Mouse (Mus musculus) brown adipose tissue, adult 24 weeks (tissue): ENCODE measurements around the gene Lao1. TPM values are rescaled to one million over a fixed set of nuclear protein-coding genes. Genes with fewer than 3 reads are reported as not detected.
"Not testable (repeated sequence)": the region's sequence is repeated elsewhere in the genome, so short reads cannot be mapped to it uniquely, and the experiment has no call there.

ENCODE experiments used
- H3K27ac ChIP-seq: fragments of 200-500 bp; replicated peaks from 2 replicates; pipeline ENCODE4 v1.5.1; 2012; ENCODE audit warnings: low read depth, mild to moderate bottlenecking, low read length
- H3K4me1 ChIP-seq: fragments of 200-500 bp; 2 replicates; pipeline ENCODE4 v1.6.1; 2012; ENCODE audit warnings: low read length, mixed read lengths; ENCODE audit not compliant: control insufficient read depth, insufficient read depth, insufficient read length
- H3K4me3 ChIP-seq: fragments of 200-500 bp; 2 replicates; pipeline ENCODE4 v1.5.1; 2012; ENCODE audit warnings: low read depth, mild to moderate bottlenecking, low read length, moderate library complexity; ENCODE audit not compliant: insufficient read depth
- polyA plus RNA-seq: library from polyadenylated mRNA; stranded (reverse); fragments of >200 nt; gene quantifications from 2 replicates; pipeline ENCODE4 v1.2.4, GENCODE M21; 2012; ENCODE audit not compliant: missing spikeins, insufficient read depth, insufficient read length

Lao1 gene
- polyA plus RNA-seq, result not detected in 2 replicates

DNA sequence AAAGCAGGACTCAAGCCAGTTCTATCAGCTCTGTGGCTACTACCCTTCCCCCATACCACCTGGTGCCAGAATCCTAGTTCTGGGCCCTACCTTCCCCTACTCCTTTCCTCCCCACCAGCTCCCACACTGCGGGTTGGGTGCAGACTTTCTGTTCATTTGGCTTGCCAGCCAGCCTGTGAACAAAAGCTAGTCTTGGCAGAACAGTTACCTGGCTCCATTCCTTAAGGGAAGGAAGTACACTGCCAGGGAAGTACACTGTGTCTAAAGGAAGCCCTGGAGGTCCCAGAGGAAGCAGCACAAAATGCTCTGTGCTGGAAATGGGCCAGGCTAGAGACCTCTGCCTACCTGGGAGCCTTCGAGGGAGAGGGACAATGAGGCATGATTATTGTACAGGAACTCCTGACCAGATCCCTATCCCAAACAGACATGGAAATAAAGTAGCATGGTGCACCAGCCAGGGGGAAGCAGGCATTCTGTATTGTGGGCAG lies at the start of gene Lao1:
Gene Lao1 (plus strand): TSS at position 438 of the 488 bp plus-strand sequence.
- peak within 1 kb of the TSS; percentile 60 for H3K27ac ChIP-seq
- no peak within 1 kb of the TSS for H3K4me3 ChIP-seq
- peaks cover 4% of the 10 kb centered on the region for H3K4me1 ChIP-seq

DNA sequence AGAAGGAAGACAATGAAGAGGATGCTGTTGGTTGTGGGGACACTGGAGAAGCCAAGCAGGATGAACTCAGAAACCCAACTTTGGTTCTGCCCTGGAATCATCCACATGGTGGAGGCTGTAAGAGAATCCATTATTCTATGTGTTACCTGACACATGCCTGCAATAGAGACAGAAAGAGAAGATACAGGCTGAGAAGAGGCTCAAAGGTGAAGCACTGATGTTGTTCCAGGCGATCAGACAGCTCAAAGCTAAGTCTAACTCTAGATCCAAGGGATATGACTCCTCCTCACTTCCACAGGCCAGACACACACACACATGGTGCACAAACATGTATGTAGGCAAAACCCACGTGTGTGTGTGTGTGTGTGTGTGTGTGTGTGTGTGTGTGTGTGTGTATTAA lies 44.0 kb upstream of the Lao1 start, which contains the start of gene Olfr1329:
Gene Olfr1329 (minus strand): TSS at position 101 of the 400 bp plus-strand sequence.
- H3K4me3 ChIP-seq, H3K27ac ChIP-seq, H3K4me1 ChIP-seq: not testable (repeated sequence)

DNA sequence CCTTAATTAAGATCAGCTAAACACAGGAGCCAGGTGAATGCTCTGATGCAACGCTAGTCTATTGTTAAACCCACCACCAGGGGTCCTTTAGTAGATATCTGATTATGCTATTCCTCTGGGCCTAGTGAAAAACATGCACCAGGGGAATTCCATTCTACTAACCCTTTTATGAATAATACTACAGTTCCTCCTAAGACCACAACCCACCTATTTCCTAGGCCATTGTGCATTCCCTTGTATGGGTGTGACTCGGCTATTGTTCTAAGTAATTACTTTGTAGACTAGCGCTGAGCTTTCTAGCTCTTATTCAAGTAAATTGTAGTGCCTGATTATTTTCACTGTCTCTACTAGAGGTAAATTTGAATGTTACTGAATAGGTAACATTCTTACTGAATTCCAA lies 30.1 kb upstream of the Lao1 start:
- H3K4me1 ChIP-seq, H3K4me3 ChIP-seq, H3K27ac ChIP-seq: not testable (repeated sequence)

DNA sequence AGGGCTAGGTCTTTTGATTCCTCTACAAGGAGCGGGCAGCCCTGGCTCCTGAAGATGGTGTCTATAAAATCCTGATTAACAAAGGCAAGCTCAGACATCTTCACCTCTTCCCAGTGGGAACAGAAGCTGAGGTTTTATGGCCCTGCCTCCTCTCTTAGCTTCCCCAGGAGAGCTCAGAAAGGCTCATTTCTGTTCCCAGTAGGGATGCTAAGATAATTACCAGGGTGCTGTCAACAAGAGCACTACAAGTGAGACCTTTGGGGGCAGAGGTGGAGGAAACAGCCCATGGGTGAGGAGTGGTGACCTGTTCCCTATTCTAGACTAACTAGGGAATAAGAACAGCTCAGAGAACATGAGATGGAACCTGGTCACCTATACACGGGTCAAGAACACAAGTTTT lies 22.9 kb upstream of the Lao1 start, which contains the start of gene Olfr1328:
Gene Olfr1328 (minus strand): TSS at position 101 of the 400 bp plus-strand sequence.
- H3K4me1 ChIP-seq, result no peaks in the 10 kb centered on the region
- no peak within 1 kb of the TSS for H3K4me3 ChIP-seq
- H3K27ac ChIP-seq, result no peak within 1 kb of the TSS

DNA sequence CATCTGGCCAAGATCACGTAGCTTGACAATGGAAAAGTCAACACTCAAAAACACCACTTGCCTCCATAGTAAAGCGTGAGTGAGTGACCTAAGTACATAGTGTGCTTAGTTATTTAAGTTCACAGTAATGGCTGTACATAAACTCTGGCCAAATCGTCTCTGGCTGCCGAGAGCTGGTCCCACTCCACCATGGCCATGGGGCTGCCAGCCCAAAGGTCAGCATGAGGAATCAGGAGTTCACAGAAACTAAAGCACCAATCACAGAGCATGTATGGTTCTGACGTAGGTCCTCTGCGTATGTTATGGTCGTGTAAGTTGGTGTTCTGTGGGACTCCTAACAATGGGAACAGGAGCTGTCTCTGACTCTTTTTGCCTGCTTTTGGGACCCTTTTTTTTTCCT lies 2.6 kb upstream of the Lao1 start:
- Histone ChIP-seq H3K27ac (no peak overlapping the region), H3K4me3 (no peak overlapping the region), H3K4me1 (peaks cover 7% of the 10 kb centered on the region)

DNA sequence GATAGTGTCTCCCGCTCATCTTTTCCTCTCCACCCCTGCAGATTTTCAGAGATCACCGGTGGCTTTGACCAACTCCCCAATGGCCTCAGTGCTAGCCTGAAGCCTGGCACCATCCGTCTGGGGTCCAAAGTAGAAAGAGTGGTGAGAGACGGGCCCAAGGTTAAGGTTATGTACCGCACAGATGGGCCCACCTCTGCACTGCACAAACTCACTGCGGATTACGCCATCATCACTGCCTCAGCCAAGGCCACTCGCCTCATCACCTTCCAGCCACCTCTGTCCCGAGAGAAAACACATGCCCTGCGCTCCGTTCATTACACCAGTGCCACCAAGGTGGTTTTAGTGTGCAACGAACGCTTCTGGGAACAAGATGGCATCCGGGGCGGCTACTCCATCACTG lies 6.3 kb downstream of the Lao1 start:
- Histone ChIP-seq H3K27ac (no peak overlapping the region), H3K4me1 (no peaks in the 10 kb centered on the region), H3K4me3 (no peak overlapping the region)

DNA sequence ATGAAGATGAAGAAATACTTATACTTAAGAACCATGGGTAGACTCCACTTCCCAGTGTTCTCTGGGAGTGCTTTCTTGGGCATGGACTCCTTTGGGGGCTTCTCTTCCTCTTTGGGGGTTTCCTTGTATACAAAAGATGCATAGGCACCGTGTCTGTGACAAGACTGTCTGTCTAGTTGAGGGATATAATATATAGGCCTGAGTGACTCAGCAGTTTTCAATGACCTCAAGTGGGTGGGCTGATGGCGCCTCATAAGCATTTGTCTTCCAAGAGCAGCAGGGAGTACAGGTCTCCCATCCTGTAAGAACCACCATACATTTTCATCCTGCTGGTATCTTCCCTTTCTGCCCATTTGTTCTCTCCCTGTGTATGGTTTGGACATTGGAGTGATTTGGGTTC lies 11.9 kb downstream of the Lao1 start:
- no peaks in the 10 kb centered on the region for H3K4me1 ChIP-seq
- no peak overlapping the region for H3K4me3 ChIP-seq

DNA sequence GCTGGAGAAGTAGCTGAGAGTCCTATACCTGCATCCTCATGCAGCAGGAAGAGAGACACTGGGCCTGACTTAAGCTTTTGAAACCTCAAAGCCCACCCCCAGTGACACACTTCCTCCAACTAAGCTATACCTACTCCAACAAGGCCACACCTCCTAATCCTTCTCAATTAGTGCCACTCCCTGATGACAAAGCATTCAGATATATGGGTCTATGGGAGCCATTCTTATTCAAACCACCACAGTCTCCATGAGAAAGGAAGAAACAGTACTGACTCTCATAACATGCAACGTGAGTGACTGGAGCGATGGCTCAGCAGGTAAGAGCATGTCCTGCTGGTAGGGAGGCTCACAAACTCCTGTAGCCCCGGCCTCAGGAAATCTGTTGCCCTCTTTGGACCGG lies 23.9 kb downstream of the Lao1 start:
- no peak overlapping the region for H3K27ac ChIP-seq
- no peaks in the 10 kb centered on the region for H3K4me1 ChIP-seq
- H3K4me3 ChIP-seq, result no peak overlapping the region

More for the DNA sequence above, 11.9 kb downstream of the Lao1 start:
- H3K27ac ChIP-seq, result no peak overlapping the region

DNA sequence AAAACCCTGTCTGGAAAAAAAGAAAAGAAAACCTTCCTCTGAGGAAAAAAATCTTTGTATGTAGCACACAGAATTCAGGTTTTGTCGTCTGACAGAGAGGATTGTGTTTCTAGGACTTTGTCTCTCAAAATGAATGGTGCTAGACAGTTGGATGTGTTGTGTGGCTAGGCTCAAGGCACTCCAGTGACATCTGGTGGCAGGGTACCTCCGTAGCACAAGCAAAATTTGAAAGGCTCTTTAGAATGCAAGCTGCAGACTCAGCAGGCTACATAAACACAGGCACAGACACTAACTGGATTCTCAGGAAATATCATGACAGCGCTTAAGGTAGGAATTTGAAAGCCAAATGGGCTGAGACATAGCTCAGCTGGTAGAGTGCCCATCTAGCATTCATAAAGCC lies 27.2 kb downstream of the Lao1 start:
- no peak overlapping the region for H3K27ac ChIP-seq
- no peaks in the 10 kb centered on the region for H3K4me1 ChIP-seq
- H3K4me3 ChIP-seq, result no peak overlapping the region

DNA sequence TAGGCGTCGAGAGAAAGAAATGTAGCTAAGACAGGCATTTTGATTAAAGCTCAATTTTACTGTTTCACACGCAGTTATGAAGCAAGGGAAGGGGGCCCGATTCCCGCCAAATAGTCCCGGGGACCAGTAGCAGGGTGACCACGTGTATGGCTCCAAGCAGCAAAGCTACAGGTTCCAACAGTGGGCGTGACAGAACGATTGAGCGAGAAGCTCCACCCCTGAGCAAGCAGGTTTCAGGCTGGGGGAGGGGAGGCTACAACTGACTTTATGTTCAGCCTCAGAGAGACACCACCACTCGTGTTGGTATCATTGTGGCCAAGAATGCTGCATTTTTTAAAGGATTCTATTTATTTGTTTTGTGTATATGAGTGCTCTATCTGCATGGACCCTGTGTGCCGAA lies 28.0 kb downstream of the Lao1 start:
- H3K27ac ChIP-seq, result no peak overlapping the region
- no peak overlapping the region for H3K4me3 ChIP-seq
- no peaks in the 10 kb centered on the region for H3K4me1 ChIP-seq

DNA sequence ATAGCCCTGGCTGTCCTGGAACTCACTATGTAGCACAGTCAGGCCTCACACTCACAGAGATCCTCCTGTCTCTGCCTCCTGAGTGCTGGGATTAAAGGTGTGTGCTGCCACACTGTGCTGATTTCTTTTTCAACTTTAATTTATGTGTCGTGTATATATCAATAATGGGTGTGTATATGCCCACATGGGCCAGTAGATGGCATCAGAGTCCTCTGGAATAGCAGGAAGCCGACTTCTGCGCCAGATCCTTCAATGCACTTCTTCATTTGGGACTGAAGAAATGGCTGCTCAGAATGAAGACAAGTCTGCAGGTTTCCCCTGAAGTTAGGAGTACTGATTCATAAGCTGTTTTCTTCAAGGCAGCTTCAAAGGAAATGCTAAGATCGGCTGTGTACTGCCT lies 30.4 kb downstream of the Lao1 start:
- Histone ChIP-seq H3K4me1 (no peaks in the 10 kb centered on the region), H3K27ac (no peak overlapping the region), H3K4me3 (no peak overlapping the region)

DNA sequence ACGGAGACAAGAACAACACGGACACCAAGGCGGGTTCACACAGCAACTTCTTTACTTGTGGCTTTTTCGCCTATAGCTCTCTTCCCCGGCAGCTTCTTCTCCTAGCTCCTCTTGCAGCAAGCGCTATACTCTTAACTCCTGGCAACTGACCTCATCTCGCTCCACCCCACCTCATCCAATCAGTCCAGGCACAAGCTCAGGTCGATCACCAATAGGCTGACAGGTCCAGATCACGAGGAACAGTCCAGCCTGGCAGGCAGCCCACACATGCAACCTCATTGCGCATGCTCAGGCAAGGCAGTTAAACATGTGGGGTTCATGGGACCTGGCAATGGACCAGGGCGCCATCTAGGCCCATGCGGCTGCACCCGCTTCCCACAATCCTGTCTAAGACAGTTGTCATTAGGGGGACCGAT lies 35.8 kb downstream of the Lao1 start:
- Histone ChIP-seq H3K4me1 (no peaks in the 10 kb centered on the region), H3K27ac (no peak overlapping the region), H3K4me3 (no peak overlapping the region)

DNA sequence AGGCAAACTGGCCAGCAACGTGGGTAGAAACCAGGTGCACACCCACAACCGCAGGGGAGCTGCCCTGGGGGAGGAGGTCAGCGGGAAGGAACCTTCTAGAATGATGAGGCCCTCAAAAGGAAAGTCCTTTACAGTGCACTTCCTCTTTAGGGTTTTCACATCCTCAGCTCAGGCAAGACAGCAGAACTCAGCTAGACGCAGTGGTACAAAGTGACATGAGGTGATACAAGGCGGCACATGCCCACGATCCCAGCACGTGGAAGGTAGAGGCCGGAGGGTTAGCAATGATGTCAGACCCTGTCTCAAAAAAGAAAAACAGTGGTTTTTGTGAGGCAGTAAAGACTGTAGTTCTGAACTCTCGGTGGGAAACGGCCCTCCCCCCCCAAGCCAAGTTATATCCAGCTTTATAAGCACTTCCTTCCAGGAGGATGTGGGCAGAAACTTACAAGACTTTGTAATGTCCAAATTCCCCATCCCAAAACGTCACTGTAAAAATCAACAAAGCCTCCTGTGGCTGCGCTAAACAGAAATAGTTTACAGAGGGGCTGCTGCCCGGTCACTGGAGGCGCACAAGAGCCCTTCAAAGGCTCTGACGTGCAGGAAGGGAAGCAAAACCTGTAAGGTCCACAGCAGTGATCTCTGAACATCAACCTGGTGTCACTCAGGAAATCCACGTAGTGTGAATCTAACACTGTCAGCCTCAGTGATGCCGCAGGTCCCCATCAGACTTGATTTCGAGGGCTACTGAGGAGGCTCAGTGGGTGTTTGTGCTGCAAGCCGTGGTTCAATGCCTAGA lies 38.5 kb downstream of the Lao1 start:
- no peak overlapping the region for H3K27ac ChIP-seq
- no peak overlapping the region for H3K4me3 ChIP-seq

DNA sequence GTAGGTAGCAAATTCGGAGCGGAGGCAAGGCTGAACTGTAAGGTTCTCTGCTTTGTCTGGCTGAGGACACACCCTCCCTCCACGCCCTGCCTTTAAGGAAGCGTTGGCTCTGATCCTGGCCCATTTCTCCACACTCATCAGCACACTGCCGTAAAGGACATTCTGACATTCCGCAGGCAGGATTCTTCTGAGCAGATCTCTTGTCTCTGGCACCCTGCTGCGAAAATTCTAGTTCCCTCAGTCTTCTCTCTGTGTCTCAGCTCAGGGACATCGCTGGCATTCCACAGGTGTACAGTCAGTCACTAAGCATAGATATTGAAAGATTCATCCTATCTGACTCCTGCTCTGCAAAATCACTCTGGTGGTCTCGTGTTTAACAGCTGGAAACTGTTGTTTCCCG lies 40.3 kb downstream of the Lao1 start:
- Histone ChIP-seq H3K4me3 (no peak overlapping the region), H3K4me1 (no peaks in the 10 kb centered on the region), H3K27ac (no peak overlapping the region)

More for the DNA sequence above, 38.5 kb downstream of the Lao1 start:
- no peaks in the 10 kb centered on the region for H3K4me1 ChIP-seq

DNA sequence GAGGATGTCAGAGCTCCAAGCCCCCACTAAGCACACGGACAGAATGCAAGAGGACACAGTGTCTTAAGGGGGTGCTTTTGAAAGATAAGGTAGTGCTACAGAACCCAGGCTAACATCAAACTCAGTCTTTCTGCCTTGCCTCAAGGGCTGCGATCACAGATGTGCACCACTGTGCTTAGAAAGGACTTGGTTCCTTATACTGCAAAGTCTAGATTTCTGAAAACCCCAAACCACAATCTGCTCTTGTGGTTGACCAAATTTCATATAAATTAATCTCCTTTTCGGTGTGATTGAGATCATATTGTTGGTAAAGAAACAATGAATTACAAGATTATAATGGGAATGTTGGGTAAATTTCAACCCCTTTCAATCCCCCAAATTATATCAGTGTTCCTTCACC lies 41.1 kb downstream of the Lao1 start:
- no peak overlapping the region for H3K27ac ChIP-seq
- H3K4me1 ChIP-seq, result no peaks in the 10 kb centered on the region
- no peak overlapping the region for H3K4me3 ChIP-seq

DNA sequence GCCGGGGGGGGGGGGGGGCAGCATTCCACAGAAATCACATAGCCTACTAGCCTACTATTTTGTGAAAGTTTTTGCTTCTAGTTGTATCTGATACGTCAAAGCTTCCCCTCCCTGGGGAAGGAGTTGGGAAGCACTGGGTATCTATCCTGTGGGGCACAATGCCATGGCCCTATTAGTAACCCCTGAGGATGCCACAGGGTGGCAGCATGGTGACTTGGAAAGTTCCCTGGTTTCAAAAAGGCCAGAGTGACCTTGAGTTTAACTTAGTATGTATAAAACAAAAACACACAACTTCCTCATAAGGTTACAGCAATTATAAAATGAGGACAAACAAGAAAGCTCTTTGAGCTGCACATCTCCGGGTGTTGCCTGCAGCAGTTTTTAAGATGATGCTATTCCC lies 42.8 kb downstream of the Lao1 start:
- peaks cover 3% of the 10 kb centered on the region; the same call in 1 of the 2 replicates for H3K4me1 ChIP-seq
- no peak overlapping the region for H3K27ac ChIP-seq

More for the DNA sequence above, 42.8 kb downstream of the Lao1 start:
- H3K4me3 ChIP-seq, result no peak overlapping the region
